Mouse (Mus musculus) megakaryocyte, embryonic 14.5 days (primary cell): ENCODE measurements around the gene Prkcsh. TPM values are rescaled to one million over a fixed set of nuclear protein-coding genes. Genes with fewer than 3 reads are reported as not detected.
A peak's percentile ranks its signal among the peaks of the same experiment; 100 is the strongest.

Source experiments
- H3K27me3 ChIP-seq: replicated peaks from 2 replicates; pipeline ENCODE3; 2012; ENCODE audit warnings: inconsistent platforms
- H3K36me3 ChIP-seq: replicated peaks from 2 replicates; pipeline ENCODE3; 2012; ENCODE audit warnings: low read length, inconsistent platforms, mixed read lengths
- H3K4me1 ChIP-seq: 2 replicates; pipeline ENCODE4 v1.6.1; 2012; ENCODE audit warnings: inconsistent platforms
- H3K4me3 ChIP-seq: replicated peaks from 2 replicates; pipeline ENCODE3; 2012; ENCODE audit warnings: moderate library complexity, mild to moderate bottlenecking, inconsistent platforms
- H3K9me3 ChIP-seq: 2 replicates; pipeline ENCODE4 v1.6.1; 2012; ENCODE audit warnings: inconsistent platforms
- FLI1 ChIP-seq: IDR thresholded peaks from 2 replicates; pipeline ENCODE4 v1.6.1; 2012; ENCODE audit warnings: low read length, inconsistent platforms, mixed read lengths
- GATA1 ChIP-seq: IDR thresholded peaks from 3 replicates; pipeline ENCODE4 v1.6.1; 2012; ENCODE audit warnings: mixed read lengths, low read length, inconsistent platforms, borderline replicate concordance
- polyA plus RNA-seq: library from polyadenylated mRNA; stranded (reverse); fragments of >175 nt; gene quantifications from 2 replicates; pipeline ENCODE4 v1.2.3, GENCODE M21; 2012; ENCODE audit warnings: low replicate concordance; ENCODE audit not compliant: insufficient read depth

Gene Prkcsh
- 194 and 215 TPM in 2 replicates for polyA plus RNA-seq

GRCm38 (mm10) chr9:22002194-22003162 lies at the start of gene Prkcsh, which contains the start of gene Ccdc151:
Gene Prkcsh (plus strand): TSS chr9:22002806.
Gene Ccdc151 (minus strand): TSS chr9:22002634.
- peaks cover 20% of the 10 kb centered on the region for H3K27me3 ChIP-seq
- H3K4me3 ChIP-seq = peak within 1 kb of the TSS; percentile 94
- peaks cover 52% of the 10 kb centered on the region for H3K4me1 ChIP-seq
- peaks cover 40% of the 10 kb centered on the region for H3K36me3 ChIP-seq
- no peaks in the 10 kb centered on the region for H3K9me3 ChIP-seq
- TF ChIP-seq GATA1 (no peak), FLI1 (0 out of 2 replicates have a peak, but pooled peaks have one; percentile 68)

- Histone ChIP-seq H3K36me3 (peaks cover 9% of the 10 kb centered on the region), H3K9me3 (peaks cover 10% of the 10 kb centered on the region), H3K27me3 (peaks cover 8% of the 10 kb centered on the region), H3K4me3 (peak overlapping the region; percentile 64), H3K4me1 (peaks cover 38% of the 10 kb centered on the region)
- TF ChIP-seq FLI1 (no peak), GATA1 (no peak)
Observed at GRCm38 (mm10) chr9:21953600-21953999, 49.0 kb upstream of the Prkcsh start.

DNA sequence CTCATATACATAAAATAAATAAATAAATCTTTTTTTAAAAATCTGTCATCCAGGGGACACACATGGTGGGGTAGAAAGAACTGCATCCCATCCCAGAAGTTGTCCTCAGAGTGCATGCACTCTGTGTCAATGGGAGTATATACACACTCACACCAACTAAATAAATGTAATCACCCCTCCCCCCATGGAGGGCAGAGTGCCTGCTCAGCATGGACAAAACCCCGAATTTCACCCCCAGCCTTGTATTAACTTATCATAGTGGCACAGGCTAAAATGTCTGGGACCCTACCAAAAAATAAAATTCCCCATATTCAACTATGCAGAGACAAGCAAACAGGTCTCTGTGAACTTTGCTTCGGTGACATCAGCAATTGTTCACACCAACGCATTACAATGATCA lies 48.0 kb upstream of the Prkcsh start:
- no peaks in the 10 kb centered on the region for H3K27me3 ChIP-seq
- H3K36me3 ChIP-seq = peaks cover 19% of the 10 kb centered on the region
- H3K9me3 ChIP-seq = peaks cover 10% of the 10 kb centered on the region
- H3K4me3 ChIP-seq = no peak overlapping the region
- H3K4me1 ChIP-seq = peaks cover 48% of the 10 kb centered on the region
- no peak for TF ChIP-seq FLI1
- TF ChIP-seq GATA1 = no peak

DNA sequence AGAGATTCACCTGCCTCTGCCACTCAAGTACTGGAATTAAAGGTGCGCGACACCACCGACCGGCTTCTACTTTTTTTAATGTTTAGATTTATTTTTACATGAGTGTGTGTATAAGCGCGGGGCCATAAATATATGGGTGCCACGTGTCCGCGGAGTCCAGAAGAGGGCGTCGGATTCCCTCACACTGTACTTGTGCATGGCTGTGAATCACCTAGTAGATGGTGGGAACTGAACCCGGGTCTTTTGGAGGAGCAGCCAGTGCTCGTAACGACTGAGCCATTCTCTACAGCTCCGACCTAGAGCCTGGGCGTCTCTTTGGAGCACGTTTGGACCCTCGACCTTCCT lies 47.4 kb upstream of the Prkcsh start:
- Histone ChIP-seq H3K4me1 (peaks cover 51% of the 10 kb centered on the region), H3K4me3 (peak overlapping the region; percentile 95), H3K27me3 (no peaks in the 10 kb centered on the region), H3K36me3 (peaks cover 25% of the 10 kb centered on the region), H3K9me3 (peaks cover 10% of the 10 kb centered on the region)
- TF ChIP-seq FLI1 = no peak
- TF ChIP-seq GATA1 = no peak

GRCm38 (mm10) chr9:21955570-21956281 lies 46.9 kb upstream of the Prkcsh start, which contains the start of gene Swsap1:
Gene Swsap1 (plus strand): TSS chr9:21955755.
- H3K9me3 ChIP-seq = peaks cover 10% of the 10 kb centered on the region
- peak within 1 kb of the TSS; percentile 95 for H3K4me3 ChIP-seq
- peaks cover 30% of the 10 kb centered on the region for H3K36me3 ChIP-seq
- H3K27me3 ChIP-seq = no peaks in the 10 kb centered on the region
- H3K4me1 ChIP-seq = peaks cover 56% of the 10 kb centered on the region
- TF ChIP-seq FLI1 = no peak
- no peak for TF ChIP-seq GATA1

DNA sequence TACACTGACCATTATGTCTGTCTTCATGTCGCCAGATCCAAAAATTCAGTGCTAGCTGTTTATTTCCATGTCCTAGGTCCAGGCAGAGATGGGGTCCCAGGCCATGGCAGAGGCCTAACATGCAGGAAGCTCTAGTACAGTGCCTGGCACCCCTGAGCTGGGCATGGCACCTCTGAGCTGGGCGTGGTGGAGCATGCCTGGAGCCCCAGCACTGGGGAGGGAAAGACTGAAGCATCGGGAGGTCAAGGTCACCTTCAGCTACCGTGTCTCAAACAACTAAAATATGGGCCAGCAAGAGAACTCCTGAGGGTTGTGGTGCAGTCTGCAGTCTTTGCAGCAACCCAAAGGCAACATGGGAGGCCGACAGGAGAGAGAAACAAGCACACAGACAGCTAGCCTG lies 44.2 kb upstream of the Prkcsh start:
- TF ChIP-seq GATA1 (no peak), FLI1 (no peak)
- H3K27me3 ChIP-seq = no peaks in the 10 kb centered on the region
- peak overlapping the region; percentile 62 for H3K4me3 ChIP-seq
- no peaks in the 10 kb centered on the region for H3K9me3 ChIP-seq
- peaks cover 41% of the 10 kb centered on the region for H3K36me3 ChIP-seq
- peaks cover 78% of the 10 kb centered on the region for H3K4me1 ChIP-seq

DNA sequence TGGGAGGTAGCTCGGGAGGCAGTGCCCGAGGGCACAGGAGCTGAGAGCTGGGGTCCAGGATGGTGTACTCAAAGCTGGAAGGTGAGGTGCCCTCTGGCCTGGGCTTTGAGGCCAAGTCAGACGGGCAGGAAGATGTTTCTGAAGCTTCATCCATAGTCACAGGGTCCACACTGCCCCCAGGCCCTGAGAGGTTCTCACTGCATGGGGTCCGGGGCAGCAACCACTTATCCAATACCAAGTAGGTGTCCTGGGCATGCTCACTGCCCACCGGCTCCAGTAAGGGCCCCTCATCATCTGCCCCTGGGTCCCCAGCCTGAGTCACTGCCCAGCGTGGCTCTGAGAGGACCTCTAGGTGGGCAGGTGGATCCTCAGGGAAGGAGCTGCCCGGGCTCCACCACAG lies 43.4 kb upstream of the Prkcsh start:
- peaks cover 82% of the 10 kb centered on the region for H3K4me1 ChIP-seq
- no peaks in the 10 kb centered on the region for H3K9me3 ChIP-seq
- H3K27me3 ChIP-seq = no peaks in the 10 kb centered on the region
- no peak for TF ChIP-seq GATA1
- no peak for TF ChIP-seq FLI1
- H3K36me3 ChIP-seq = peaks cover 41% of the 10 kb centered on the region
- H3K4me3 ChIP-seq = peak overlapping the region; percentile 62

- Histone ChIP-seq H3K9me3 (no peaks in the 10 kb centered on the region), H3K4me1 (peaks cover 81% of the 10 kb centered on the region), H3K36me3 (peaks cover 41% of the 10 kb centered on the region), H3K4me3 (peak overlapping the region; percentile 64), H3K27me3 (no peaks in the 10 kb centered on the region)
- TF ChIP-seq GATA1 (no peak), FLI1 (no peak)
Observed at GRCm38 (mm10) chr9:21960135-21960534, 42.5 kb upstream of the Prkcsh start.

GRCm38 (mm10) chr9:21960558-21961208 lies 41.9 kb upstream of the Prkcsh start:
- peaks cover 41% of the 10 kb centered on the region for H3K36me3 ChIP-seq
- peak overlapping the region; percentile 96 for H3K4me3 ChIP-seq
- no peaks in the 10 kb centered on the region for H3K9me3 ChIP-seq
- no peak for TF ChIP-seq FLI1
- no peak for TF ChIP-seq GATA1
- H3K4me1 ChIP-seq = peaks cover 86% of the 10 kb centered on the region
- no peaks in the 10 kb centered on the region for H3K27me3 ChIP-seq
